Mouse (Mus musculus): ENCODE data around the gene S1pr4.

DNA sequence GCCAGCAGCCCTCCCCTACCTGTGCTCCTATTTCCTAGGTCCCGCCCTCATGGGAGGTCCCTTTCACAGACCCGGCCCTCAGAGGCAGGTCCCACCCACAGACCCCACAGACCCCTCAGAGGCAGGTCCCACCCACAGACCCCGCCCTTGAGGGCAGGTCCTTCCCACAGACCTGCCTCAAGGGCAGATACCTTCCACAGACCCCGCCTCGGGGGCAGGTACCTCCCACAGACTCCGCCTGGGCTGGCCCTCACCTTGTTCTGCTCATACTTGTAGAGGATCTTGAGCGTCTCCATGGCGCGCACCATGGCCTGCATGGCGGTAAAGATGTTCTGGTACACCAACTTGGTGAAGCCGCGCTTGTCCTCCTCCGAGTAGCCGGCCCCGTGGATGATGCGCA is 34.9 kb upstream of the S1pr4 start:
- TF ChIP-seq CTCF (IDR thresholded peaks at IDR 0.05; ENCODE audit: low read depth, low read length) (no peak), POLR2A (IDR thresholded peaks at IDR 0.05; ENCODE audit: borderline replicate concordance, low read depth, low read length) (no peak)

All from bone marrow macrophage, adult 2 months (primary cell).